Mouse (Mus musculus): ENCODE results near the gene Asrgl1. TPM values are rescaled to one million over a fixed set of nuclear protein-coding genes. Genes with fewer than 3 reads are reported as not detected.

Asrgl1 gene
- total and polyA plus RNA-seq, 3 experiments: 15.5 to 51.3 (median 29.3) TPM

- Histone ChIP-seq H3K36me3 (replicated peaks) (peaks cover 7% of the 10 kb centered on the region), H3K4me1 (ENCODE audit: insufficient read depth, low read depth, low read length) (peaks cover 42% of the 10 kb centered on the region), H3K9me3 (replicated peaks) (no peaks in the 10 kb centered on the region), H3K27me3 (ENCODE audit: insufficient read depth, low read length) (peaks cover 25% of the 10 kb centered on the region), H3K4me3 (ENCODE audit: low read depth, low read length) (no peak overlapping the region)
- DNase-seq (ENCODE audit: low spot score) (no peak), ATAC-seq (ENCODE audit: extremely low read depth, insufficient number of reproducible peaks, low FRiP score, poor library complexity, severe bottlenecking) (no peak)
- TF ChIP-seq GATA1 (IDR thresholded peaks at IDR 0.05; ENCODE audit: borderline replicate concordance, low read length) (no peak), GATA2 (IDR thresholded peaks at IDR 0.05; ENCODE audit: borderline replicate concordance, low read depth, low read length) (no peak), TAL1 (conservative IDR thresholded peaks at IDR 0.05; ENCODE audit: low read depth, low read length) (no peak), CTCF (IDR thresholded peaks at IDR 0.05; ENCODE audit: low read depth, low read length) (no peak), POLR2AphosphoS5 (IDR thresholded peaks at IDR 0.05; ENCODE audit: insufficient replicate concordance, low read depth, low read length) (no peak)
These were observed 28.6 kb downstream of the Asrgl1 start for GRCm38 (mm10) chr19:9106751-9107378.

GRCm38 (mm10) chr19:9106096-9106495 lies 29.3 kb downstream of the Asrgl1 start:
- no peaks in the 10 kb centered on the region for H3K9me3 ChIP-seq (replicated peaks)
- H3K36me3 ChIP-seq (replicated peaks): peaks cover 3% of the 10 kb centered on the region
- ATAC-seq (ENCODE audit: extremely low read depth, insufficient number of reproducible peaks, low FRiP score, poor library complexity, severe bottlenecking) (no peak), DNase-seq (ENCODE audit: low spot score) (no peak)
- no peak overlapping the region for H3K4me3 ChIP-seq (ENCODE audit: low read depth, low read length)
- peaks cover 30% of the 10 kb centered on the region for H3K27me3 ChIP-seq (ENCODE audit: insufficient read depth, low read length)
- no peak for TF ChIP-seq TAL1 (conservative IDR thresholded peaks at IDR 0.05; ENCODE audit: low read depth, low read length)
- TF ChIP-seq GATA1 (IDR thresholded peaks at IDR 0.05; ENCODE audit: borderline replicate concordance, low read length): no peak
- no peak for TF ChIP-seq CTCF (IDR thresholded peaks at IDR 0.05; ENCODE audit: low read depth, low read length)
- no peak for TF ChIP-seq GATA2 (IDR thresholded peaks at IDR 0.05; ENCODE audit: borderline replicate concordance, low read depth, low read length)
- no peak for TF ChIP-seq POLR2AphosphoS5 (IDR thresholded peaks at IDR 0.05; ENCODE audit: insufficient replicate concordance, low read depth, low read length)
- H3K4me1 ChIP-seq (ENCODE audit: insufficient read depth, low read depth, low read length): peaks cover 42% of the 10 kb centered on the region

GRCm38 (mm10) chr19:9105101-9105685 lies 30.2 kb downstream of the Asrgl1 start:
- TF ChIP-seq GATA2 (IDR thresholded peaks at IDR 0.05; ENCODE audit: borderline replicate concordance, low read depth, low read length): no peak
- no peak for TF ChIP-seq TAL1 (conservative IDR thresholded peaks at IDR 0.05; ENCODE audit: low read depth, low read length)
- TF ChIP-seq GATA1 (IDR thresholded peaks at IDR 0.05; ENCODE audit: borderline replicate concordance, low read length): no peak
- no peak for TF ChIP-seq CTCF (IDR thresholded peaks at IDR 0.05; ENCODE audit: low read depth, low read length)
- TF ChIP-seq POLR2AphosphoS5 (IDR thresholded peaks at IDR 0.05; ENCODE audit: insufficient replicate concordance, low read depth, low read length): no peak
- ATAC-seq (ENCODE audit: extremely low read depth, insufficient number of reproducible peaks, low FRiP score, poor library complexity, severe bottlenecking): no peak
- Histone ChIP-seq H3K4me1 (ENCODE audit: insufficient read depth, low read depth, low read length) (peaks cover 42% of the 10 kb centered on the region), H3K9me3 (replicated peaks) (no peaks in the 10 kb centered on the region), H3K4me3 (ENCODE audit: low read depth, low read length) (no peak overlapping the region), H3K36me3 (replicated peaks) (no peaks in the 10 kb centered on the region), H3K27me3 (ENCODE audit: insufficient read depth, low read length) (peaks cover 38% of the 10 kb centered on the region)
- no peak for DNase-seq (ENCODE audit: low spot score)

GRCm38 (mm10) chr19:9103986-9104385 lies 31.4 kb downstream of the Asrgl1 start:
- H3K27me3 ChIP-seq (ENCODE audit: insufficient read depth, low read length): peaks cover 47% of the 10 kb centered on the region
- TF ChIP-seq CTCF (IDR thresholded peaks at IDR 0.05; ENCODE audit: low read depth, low read length) (no peak), TAL1 (conservative IDR thresholded peaks at IDR 0.05; ENCODE audit: low read depth, low read length) (no peak), GATA1 (IDR thresholded peaks at IDR 0.05; ENCODE audit: borderline replicate concordance, low read length) (no peak), GATA2 (IDR thresholded peaks at IDR 0.05; ENCODE audit: borderline replicate concordance, low read depth, low read length) (no peak), POLR2AphosphoS5 (IDR thresholded peaks at IDR 0.05; ENCODE audit: insufficient replicate concordance, low read depth, low read length) (no peak)
- peaks cover 37% of the 10 kb centered on the region for H3K4me1 ChIP-seq (ENCODE audit: insufficient read depth, low read depth, low read length)
- ATAC-seq (ENCODE audit: extremely low read depth, insufficient number of reproducible peaks, low FRiP score, poor library complexity, severe bottlenecking): no peak
- no peaks in the 10 kb centered on the region for H3K9me3 ChIP-seq (replicated peaks)
- DNase-seq (ENCODE audit: low spot score): no peak
- no peaks in the 10 kb centered on the region for H3K36me3 ChIP-seq (replicated peaks)
- H3K4me3 ChIP-seq (ENCODE audit: low read depth, low read length): no peak overlapping the region

- no peaks in the 10 kb centered on the region for H3K36me3 ChIP-seq (replicated peaks)
- no peak for TF ChIP-seq CTCF (IDR thresholded peaks at IDR 0.05; ENCODE audit: low read depth, low read length)
- TF ChIP-seq TAL1 (conservative IDR thresholded peaks at IDR 0.05; ENCODE audit: low read depth, low read length): no peak
- TF ChIP-seq GATA2 (IDR thresholded peaks at IDR 0.05; ENCODE audit: borderline replicate concordance, low read depth, low read length): no peak
- TF ChIP-seq GATA1 (IDR thresholded peaks at IDR 0.05; ENCODE audit: borderline replicate concordance, low read length): no peak
- TF ChIP-seq POLR2AphosphoS5 (IDR thresholded peaks at IDR 0.05; ENCODE audit: insufficient replicate concordance, low read depth, low read length): no peak
- no peak for DNase-seq (ENCODE audit: low spot score)
These were observed 34.4 kb downstream of the Asrgl1 start for GRCm38 (mm10) chr19:9101062-9101457.

GRCm38 (mm10) chr19:9100297-9101061 lies 35.0 kb downstream of the Asrgl1 start:
- Histone ChIP-seq H3K4me3 (ENCODE audit: low read depth, low read length) (no peak overlapping the region), H3K27me3 (ENCODE audit: insufficient read depth, low read length) (peaks cover 58% of the 10 kb centered on the region), H3K36me3 (replicated peaks) (no peaks in the 10 kb centered on the region), H3K4me1 (ENCODE audit: insufficient read depth, low read depth, low read length) (peaks cover 17% of the 10 kb centered on the region), H3K9me3 (replicated peaks) (no peaks in the 10 kb centered on the region)
- ATAC-seq (ENCODE audit: extremely low read depth, insufficient number of reproducible peaks, low FRiP score, poor library complexity, severe bottlenecking): no peak
- DNase-seq (ENCODE audit: low spot score): no peak
- TF ChIP-seq CTCF (IDR thresholded peaks at IDR 0.05; ENCODE audit: low read depth, low read length): no peak

More at GRCm38 (mm10) chr19:9101062-9101457, 34.4 kb downstream of the Asrgl1 start:
- no peak for ATAC-seq (ENCODE audit: extremely low read depth, insufficient number of reproducible peaks, low FRiP score, poor library complexity, severe bottlenecking)
- Histone ChIP-seq H3K4me3 (ENCODE audit: low read depth, low read length) (no peak overlapping the region), H3K9me3 (replicated peaks) (no peaks in the 10 kb centered on the region), H3K4me1 (ENCODE audit: insufficient read depth, low read depth, low read length) (peaks cover 21% of the 10 kb centered on the region), H3K27me3 (ENCODE audit: insufficient read depth, low read length) (peaks cover 58% of the 10 kb centered on the region)
